Comparison of ENCODE assay signal across 9 mouse cellular contexts in the genomic region with DNA sequence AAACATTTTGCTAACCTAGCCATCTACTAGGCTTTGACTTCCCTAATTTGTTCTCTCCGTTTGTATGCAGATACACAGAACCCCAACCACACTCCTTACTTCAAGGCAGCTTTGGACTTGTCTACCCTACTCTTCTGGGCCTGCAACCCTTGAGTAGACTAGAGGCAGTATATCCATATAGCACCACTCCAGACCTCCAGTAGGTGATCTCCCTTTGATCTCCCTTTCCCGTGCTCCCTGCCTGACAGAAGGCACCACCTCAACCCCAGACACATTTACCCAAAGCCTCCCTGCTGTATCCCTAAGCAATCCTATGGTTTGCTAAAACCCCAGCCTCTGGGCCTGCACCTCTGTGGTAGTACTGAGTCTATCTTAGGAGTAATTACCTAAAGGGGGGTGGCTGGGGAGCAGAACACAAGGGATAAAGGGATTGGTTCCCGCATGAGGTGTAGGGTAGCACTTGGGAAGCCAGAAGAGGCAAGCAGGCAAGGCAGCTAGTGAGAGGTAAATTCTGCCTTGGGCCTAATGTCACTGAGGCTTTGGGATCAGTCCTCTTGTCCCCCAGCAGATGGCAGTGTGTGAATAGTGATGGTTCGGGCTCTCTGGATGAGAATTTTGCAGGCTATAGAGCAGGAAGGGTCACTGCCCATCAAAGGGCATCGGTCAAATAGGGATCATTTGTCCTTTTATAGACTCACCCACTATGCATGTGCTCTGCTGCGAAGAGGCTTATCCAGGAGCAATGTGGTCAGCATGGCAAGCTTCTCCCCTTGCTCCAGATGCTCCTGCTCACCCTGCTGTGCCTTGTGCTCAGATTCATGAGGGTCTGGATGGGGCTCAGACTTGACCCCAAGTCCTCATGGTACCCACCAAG. TPM values are rescaled to one million over a fixed set of nuclear protein-coding genes. Genes with fewer than 3 reads are reported as not detected.
DNase-seq lines count a peak whose midpoint lies in the region; ATAC-seq and TF ChIP-seq lines count a peak whose summit lies in the region.
"Had no signal": no experiment of that assay in that cellular context is flagged by ENCODE, and none has a peak within 500 bp of the region (broad histone marks: within the 10 kb centered on the region; RNA-seq: fewer than 3 reads in every experiment).

No protein-coding gene starts in this region.

- H3K9me3 ChIP-seq in embryonic facial prominence, embryonic 14.5 days (ENCODE audit: control insufficient read depth, low read length), result no peaks in the 10 kb centered on the region
- H3K9me3 ChIP-seq in hindbrain, embryonic 14.5 days (ENCODE audit: control insufficient read depth, low read length), result no peaks in the 10 kb centered on the region
- no peaks in the 10 kb centered on the region for H3K9me3 ChIP-seq in liver, embryonic 13.5 days (replicated peaks)

- H3K4me3 ChIP-seq in testis, adult 2 months (ENCODE audit: control insufficient read depth, low read depth, low read length), result no peak overlapping the region
- no peak overlapping the region for H3K4me3 ChIP-seq in embryonic facial prominence, embryonic 14.5 days (ENCODE audit: low read depth, low read length)
- no peak overlapping the region for H3K4me3 ChIP-seq in hindbrain, embryonic 14.5 days (replicated peaks; ENCODE audit: low read length)
- no peak overlapping the region for H3K4me3 ChIP-seq in liver, embryonic 13.5 days (replicated peaks)
- H3K4me3 ChIP-seq: erythroblast, embryonic 14.5 days had no signal

- 41% methylated on average over 6 of the region's 6 CpGs for WGBS in embryonic facial prominence, embryonic 14.5 days
- 27% methylated on average over 6 of the region's 6 CpGs for WGBS in hindbrain, embryonic 14.5 days
- WGBS in liver, embryonic 13.5 days (ENCODE audit: insufficient replicate concordance), result 21% methylated on average over 6 of the region's 6 CpGs

- no peak for DNase-seq in testis, postnatal 14 days (ENCODE audit: low spot score)
- peak; percentile 15 for DNase-seq in adrenal gland, postnatal 25 days
- peak; percentile 29 for DNase-seq in embryonic facial prominence, embryonic 14.5 days (ENCODE audit: low spot score)
- DNase-seq in hindbrain, embryonic 14.5 days (ENCODE audit: low spot score), result peak; percentile 70
- no peak for DNase-seq in liver, embryonic 13.5 days
- DNase-seq in right cerebral cortex, adult 2 months (ENCODE audit: low spot score in 2 of 2), result peak; percentile 38 to 54
- no peak for DNase-seq in gastrocnemius, adult 18-20 months (ENCODE audit: low spot score)

- H3K36me3 ChIP-seq in testis, adult 2 months (ENCODE audit: control insufficient read depth, insufficient read depth, low read length), result no peaks in the 10 kb centered on the region
- H3K36me3 ChIP-seq in embryonic facial prominence, embryonic 14.5 days (ENCODE audit: control insufficient read depth, insufficient read depth, low read length), result no peaks in the 10 kb centered on the region
- no peaks in the 10 kb centered on the region for H3K36me3 ChIP-seq in hindbrain, embryonic 14.5 days (replicated peaks; ENCODE audit: control insufficient read depth, insufficient read depth)
- H3K36me3 ChIP-seq in liver, embryonic 13.5 days, result no peaks in the 10 kb centered on the region

- no peak overlapping the region for H3K9ac ChIP-seq in embryonic facial prominence, embryonic 14.5 days (ENCODE audit: low read depth, low read length)
- no peak overlapping the region for H3K9ac ChIP-seq in hindbrain, embryonic 14.5 days
- H3K9ac ChIP-seq in liver, embryonic 13.5 days, result no peak overlapping the region

- no peak overlapping the region for H3K27ac ChIP-seq in testis, adult 2 months (ENCODE audit: control insufficient read depth, insufficient read depth, low read depth, low read length)
- H3K27ac ChIP-seq in embryonic facial prominence, embryonic 14.5 days (replicated peaks; ENCODE audit: low read depth, low read length), result no peak overlapping the region
- H3K27ac ChIP-seq in hindbrain, embryonic 14.5 days, result no peak overlapping the region
- H3K27ac ChIP-seq in liver, embryonic 13.5 days, result no peak overlapping the region

- ATAC-seq in embryonic facial prominence, embryonic 14.5 days (ENCODE audit: low read depth), result no peak; the same call in 1 of the 2 replicates
- ATAC-seq in hindbrain, embryonic 14.5 days (ENCODE audit: low FRiP score), result peak; percentile 57; the same call in 1 of the 2 replicates
- peak; percentile 50; the same call in 1 of the 2 replicates for ATAC-seq in liver, embryonic 13.5 days (ENCODE audit: low read depth)

- no peak for TF ChIP-seq POLR2A in testis, adult 2 months (IDR thresholded peaks at IDR 0.05; ENCODE audit: control insufficient read depth, low read depth, low read length)

- no peaks in the 10 kb centered on the region for H3K4me1 ChIP-seq in testis, adult 2 months (ENCODE audit: control insufficient read depth, insufficient read depth, low read length)
- no peaks in the 10 kb centered on the region for H3K4me1 ChIP-seq in embryonic facial prominence, embryonic 14.5 days (ENCODE audit: control insufficient read depth, insufficient read depth, low read length)
- no peaks in the 10 kb centered on the region for H3K4me1 ChIP-seq in hindbrain, embryonic 14.5 days (replicated peaks; ENCODE audit: control insufficient read depth, insufficient read depth, low read length)
- H3K4me1 ChIP-seq in liver, embryonic 13.5 days (replicated peaks), result 0 out of 2 replicates have a peak, but pooled peaks cover 9% of the 10 kb centered on the region

- no peak overlapping the region for H3K4me2 ChIP-seq in embryonic facial prominence, embryonic 14.5 days (ENCODE audit: low read depth, low read length)
- H3K4me2 ChIP-seq in hindbrain, embryonic 14.5 days (replicated peaks), result no peak overlapping the region
- H3K4me2 ChIP-seq in liver, embryonic 13.5 days, result no peak overlapping the region

- TF ChIP-seq CTCF in testis, adult 2 months (IDR thresholded peaks at IDR 0.05; ENCODE audit: control insufficient read depth, insufficient read depth, insufficient replicate concordance, low read depth, low read length), result peak; percentile 39; the same call in 1 of the 2 replicates

- H3K27me3 ChIP-seq in testis, adult 2 months (ENCODE audit: control insufficient read depth, insufficient read depth, low read length), result no peaks in the 10 kb centered on the region
- no peaks in the 10 kb centered on the region for H3K27me3 ChIP-seq in embryonic facial prominence, embryonic 14.5 days (replicated peaks; ENCODE audit: control insufficient read depth, insufficient read depth, low read length)
- no peaks in the 10 kb centered on the region for H3K27me3 ChIP-seq in hindbrain, embryonic 14.5 days (ENCODE audit: control insufficient read depth, insufficient read depth, low read length)
- no peaks in the 10 kb centered on the region for H3K27me3 ChIP-seq in liver, embryonic 13.5 days

RNA-seq across cellular contexts. Expression of a gene that starts 15.3 kb away (rescaled TPM):
- polyA plus RNA-seq in testis, adult 2 months (2012; rRNA removed), result 4.1 and 4.5 TPM in 2 replicates
- total RNA-seq in adrenal gland, postnatal 25 days (2021), result 31.9 and 37.8 TPM in 2 replicates
- polyA plus RNA-seq in embryonic facial prominence, embryonic 14.5 days (2014; fragmentation: Nextera tagmentation; extraction: Ambion mirVana), result 2.6 and 4.7 TPM in 2 replicates
- 33.3 and 34.4 TPM in 2 replicates for polyA plus RNA-seq in hindbrain, embryonic 14.5 days (2014; fragmentation: Nextera tagmentation; extraction: Ambion mirVana)
- polyA plus RNA-seq in liver, embryonic 13.5 days (2015; fragmentation: Nextera tagmentation; extraction: Ambion mirVana), result 0.64 and 0.73 TPM in 2 replicates
- 1 to 10 TPM; 2.7 to 2.8 TPM for total RNA-seq in gastrocnemius, adult 18-20 months (2021)

Comparison
In these comparisons a context has a peak if more than half of its experiments do, and no peak if none do; other contexts are left out.
1. DNase-seq: peak in adrenal gland, postnatal 25 days (single experiment), embryonic facial prominence, embryonic 14.5 days (single experiment), hindbrain, embryonic 14.5 days (single experiment) and right cerebral cortex, adult 2 months (2 of 2); none in testis, postnatal 14 days (single experiment), liver, embryonic 13.5 days (single experiment) and gastrocnemius, adult 18-20 months (single experiment).